Mouse (Mus musculus) adrenal gland, adult 18-20 months (tissue): ENCODE data around the gene Rab26. TPM values are rescaled to one million over a fixed set of nuclear protein-coding genes. Genes with fewer than 3 reads are reported as not detected.

Source experiments
- DNase-seq, 2 experiments: peaks; one replicate each; pipeline ENCODE4 v3.0.0; 2021 to 2022; ENCODE audit warnings: low spot score in 2 of 2
- total RNA-seq, 2 experiments: library from RNA; stranded (reverse); gene quantifications; 1 replicate in 1 of 2; 2 replicates in 1 of 2; pipeline ENCODE4 v1.2.3; 2021

The Rab26 gene
- total RNA-seq, 2 experiments from 2014 or later, result 1.5 to 2.0 TPM

DNA sequence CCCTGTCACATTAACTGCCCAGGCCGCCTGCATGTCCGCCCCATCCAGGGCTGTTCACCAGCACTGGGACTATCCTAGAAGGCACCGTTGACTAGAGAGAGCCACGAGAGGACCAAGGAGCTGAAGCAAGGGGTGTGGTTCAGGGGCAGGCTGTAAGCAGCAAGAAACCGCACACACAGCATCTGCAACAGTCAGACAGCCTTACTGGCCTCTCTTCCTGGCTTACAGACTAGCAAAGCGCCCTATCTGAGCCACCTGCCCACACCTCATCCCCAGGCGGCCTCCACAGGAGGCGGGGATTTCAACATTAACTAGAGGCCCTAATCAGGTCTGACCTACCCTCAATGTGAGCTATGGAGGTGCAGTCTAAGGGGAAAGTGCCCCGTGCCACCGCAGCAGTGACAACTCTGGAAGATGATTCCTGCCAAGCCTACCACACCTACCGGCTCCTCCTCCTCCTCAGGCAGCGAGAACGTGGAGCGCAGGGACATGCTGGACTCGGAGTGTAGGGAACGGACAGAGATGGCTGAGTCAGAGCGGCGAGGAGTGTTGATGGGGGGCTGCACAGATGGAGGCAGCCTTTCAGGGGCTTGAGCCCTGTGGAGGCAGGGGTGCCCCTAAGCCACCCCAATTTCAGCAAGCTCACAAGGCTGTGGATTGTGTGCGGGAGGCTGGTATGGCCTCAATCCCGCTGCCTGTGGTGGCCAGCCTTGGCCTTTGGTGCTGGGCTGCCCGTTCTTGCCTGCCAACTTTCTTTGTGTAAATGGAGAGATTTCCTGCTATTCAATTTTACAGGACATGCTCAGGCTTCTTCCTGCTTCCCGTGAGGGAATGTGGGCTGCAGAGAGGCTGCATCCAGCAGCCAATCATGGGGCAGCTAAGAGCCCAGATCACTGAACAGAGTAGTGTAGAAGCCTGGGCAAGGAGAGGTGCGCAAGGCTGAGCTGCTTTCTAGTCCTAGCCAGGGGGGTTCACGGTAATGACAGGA is 19.4 kb downstream of the Rab26 start:
- DNase-seq, result no peak

DNA sequence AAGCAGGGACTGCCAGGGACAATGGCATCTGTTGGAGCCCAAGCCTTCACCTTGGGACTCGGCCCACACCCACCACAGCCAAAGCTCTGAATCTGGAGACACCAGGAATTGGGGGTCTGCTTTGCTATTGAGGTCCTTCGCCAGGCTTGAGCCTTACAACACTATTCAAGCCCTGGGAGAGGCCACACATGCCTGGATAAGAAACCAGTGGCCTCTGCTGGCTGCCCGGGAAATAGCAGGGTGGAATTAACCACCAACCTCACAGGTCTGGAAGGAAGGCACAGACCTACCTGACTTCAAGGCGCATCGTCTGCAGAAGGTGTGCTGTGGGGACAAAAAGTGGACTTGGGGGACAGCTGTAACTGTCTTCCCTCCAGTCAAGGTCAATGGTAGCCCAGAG is 20.4 kb downstream of the Rab26 start:
- peak in 1 of 2 experiments; percentile 42 for DNase-seq

DNA sequence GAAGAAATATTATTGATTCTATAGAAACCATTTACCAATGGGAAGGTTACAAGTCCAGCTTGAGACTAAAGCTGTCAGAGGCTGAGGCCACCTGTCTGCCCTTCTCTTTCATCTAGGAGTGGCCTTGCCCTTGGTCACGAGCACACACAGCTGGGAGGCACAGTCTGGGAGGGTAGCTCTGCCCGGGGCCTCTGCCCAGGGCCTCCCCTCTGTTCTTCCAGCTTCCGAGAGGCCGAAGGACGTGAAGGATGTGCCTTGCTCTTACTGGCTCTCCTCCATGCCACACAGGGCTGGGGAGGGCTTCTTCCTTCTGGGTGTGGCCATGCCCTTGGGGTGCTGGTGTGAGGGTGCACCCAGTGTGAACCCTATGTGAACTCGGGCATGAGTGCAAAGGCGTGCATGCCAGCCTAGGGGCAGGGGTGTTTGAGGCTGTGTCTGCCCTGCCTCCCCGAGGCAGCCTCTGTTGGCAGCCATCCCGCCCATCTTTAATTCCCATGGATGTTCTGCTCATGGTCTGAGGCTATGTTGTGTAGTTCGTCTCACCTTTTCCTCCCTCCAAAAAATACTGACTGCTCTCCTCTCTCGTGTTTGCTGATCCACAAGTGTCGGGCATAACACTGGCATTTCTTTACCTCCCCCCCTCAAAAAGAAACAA is 26.1 kb downstream of the Rab26 start:
- DNase-seq, result no peak

DNA sequence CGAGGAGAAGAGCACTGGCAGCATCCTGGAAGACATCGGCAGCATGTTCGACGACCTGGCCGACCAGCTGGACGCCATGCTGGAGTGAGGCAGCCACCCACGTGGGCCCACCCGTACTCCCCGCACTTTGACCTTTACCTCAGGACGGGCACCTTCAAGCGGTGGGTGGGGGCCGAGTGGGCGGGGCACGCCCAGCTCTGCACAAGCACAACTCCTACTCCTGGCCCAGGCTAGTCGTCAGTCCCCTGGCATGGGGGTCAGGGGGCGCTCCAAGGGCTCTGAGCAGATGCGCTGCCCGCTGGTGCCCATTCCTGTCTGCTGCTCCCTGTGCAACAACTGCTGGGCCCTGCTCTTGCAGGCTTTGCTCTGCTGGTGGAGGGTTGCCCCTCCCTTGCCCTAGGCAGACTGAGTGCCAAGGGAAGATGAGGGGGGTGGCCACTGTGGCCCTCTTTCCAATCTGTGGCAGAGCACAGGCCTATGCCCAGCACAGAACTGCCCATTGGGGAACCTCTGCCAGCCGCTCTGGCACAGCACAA is 26.8 kb downstream of the Rab26 start:
- no peak for DNase-seq

DNA sequence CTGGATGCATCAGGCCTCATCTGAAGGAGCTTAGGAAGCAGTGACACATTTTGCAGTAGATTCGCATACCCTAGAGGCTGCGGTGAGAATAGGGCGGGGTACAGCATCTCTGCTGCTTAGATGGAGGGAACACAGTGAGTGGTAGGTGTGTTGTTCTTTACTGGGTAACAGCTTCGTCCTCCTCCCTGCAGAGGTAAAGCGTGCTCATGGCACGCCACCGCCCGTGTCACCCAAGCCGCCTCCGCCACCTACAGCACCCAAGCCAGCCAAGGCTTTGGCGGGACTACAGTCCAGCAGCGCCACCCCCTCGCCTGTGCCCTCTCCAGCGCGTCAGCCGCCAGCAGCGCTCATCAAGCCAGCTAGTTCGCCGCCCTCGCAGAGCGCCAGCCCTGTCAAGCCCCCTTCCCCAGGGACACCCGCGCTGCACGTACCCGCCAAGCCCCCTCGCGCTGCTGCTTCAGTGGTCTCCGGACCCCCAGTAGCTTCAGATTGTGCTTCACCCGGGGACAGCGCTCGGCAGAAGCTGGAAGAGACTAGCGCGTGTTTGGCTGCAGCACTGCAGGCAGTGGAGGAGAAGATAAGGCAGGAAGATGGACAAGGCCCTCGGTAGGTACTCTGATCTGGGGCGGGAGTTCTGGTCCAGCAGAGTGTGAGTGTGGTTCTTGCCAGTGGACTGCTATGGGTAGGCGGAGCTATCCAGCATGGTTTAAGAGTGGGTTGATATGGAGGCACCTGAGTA is 27.5 kb downstream of the Rab26 start:
- peak in 1 of 2 experiments; percentile 45 for DNase-seq

DNA sequence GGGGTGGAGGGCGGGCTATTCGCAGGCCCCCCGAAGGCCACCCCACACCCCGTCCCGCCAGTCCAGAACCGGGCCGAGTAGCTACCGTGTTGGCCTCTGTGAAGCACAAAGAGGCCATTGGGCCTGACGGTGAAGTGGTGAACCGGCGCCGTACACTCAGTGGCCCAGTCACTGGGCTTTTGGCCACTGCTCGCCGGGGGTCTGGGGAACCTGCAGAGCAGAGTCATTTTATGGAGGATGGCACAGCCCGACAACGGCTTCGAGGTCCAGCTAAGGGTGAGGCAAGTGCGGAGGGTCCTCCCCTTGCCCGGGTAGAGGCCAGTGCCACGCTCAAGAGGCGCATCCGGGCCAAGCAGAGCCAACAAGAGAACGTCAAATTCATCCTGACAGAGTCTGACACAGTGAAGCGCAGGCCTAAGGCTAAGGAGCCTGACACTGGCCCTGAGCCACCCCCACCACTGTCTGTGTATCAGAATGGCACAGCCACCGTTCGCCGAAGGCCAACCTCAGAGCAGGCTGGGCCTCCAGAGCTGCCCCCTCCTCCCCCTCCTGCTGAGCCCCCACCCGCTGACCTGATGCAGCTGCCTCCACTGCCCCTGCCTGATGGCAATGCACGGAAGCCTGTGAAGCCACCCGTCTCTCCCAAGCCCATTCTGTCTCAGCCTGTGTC is 28.6 kb downstream of the Rab26 start:
- DNase-seq, result no peak

DNA sequence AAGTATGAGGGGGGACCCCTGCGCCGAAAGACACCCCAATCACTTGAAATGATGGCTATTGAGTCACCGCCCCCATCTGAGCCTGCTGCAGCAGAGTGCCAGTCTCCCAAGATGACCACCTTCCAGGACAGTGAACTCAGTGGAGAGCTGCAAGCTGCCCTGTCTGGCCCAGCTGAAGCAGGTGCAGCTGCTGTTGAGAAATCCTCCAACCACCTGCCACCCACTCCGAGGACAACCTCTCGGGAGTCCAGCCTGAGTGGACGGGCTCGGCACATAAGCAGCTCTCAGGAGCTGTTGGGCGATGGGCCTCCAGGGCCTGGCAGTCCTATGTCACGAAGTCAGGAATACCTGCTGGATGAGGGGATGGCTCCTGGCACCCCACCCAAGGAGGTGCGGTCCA is 29.9 kb downstream of the Rab26 start:
- no peak for DNase-seq

DNA sequence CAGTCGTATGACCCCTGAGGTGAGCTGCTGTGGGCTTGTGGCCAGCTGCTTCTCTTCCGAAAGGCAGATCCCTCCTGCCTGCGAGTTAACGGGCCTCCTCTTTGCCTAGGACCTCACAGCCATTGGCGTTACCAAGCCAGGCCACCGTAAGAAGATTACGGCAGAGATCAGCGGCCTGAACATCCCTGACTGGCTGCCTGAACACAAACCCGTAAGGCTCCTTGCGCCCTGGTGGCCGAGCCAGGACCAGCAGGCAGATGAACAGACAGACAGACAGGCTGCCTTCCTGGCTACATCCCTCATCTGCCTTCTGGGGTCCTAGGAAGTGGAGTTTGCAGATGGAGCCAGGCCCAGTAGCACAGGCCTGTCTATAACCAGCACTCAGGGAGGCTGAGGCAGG is 31.8 kb downstream of the Rab26 start:
- DNase-seq, result no peak

DNA sequence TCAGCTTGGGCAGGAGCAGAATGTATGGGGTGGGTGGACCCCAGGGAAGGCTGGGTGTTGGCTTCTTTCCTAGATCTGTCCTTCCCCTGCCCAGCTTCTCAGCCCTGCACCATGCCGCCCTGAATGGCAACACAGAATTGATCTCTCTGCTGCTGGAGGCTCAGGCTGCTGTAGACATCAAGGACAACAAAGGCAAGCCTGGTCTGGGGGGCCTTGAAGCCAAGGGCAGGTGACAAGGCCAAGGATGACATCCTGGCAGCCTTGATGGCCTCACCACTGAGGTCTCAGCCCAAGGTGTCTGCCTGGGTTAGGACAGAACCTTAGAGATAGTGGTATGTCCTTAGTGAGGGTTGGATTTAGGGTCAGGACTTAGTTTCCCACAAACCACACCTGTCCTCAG is 38.0 kb downstream of the Rab26 start:
- DNase-seq, result no peak

DNA sequence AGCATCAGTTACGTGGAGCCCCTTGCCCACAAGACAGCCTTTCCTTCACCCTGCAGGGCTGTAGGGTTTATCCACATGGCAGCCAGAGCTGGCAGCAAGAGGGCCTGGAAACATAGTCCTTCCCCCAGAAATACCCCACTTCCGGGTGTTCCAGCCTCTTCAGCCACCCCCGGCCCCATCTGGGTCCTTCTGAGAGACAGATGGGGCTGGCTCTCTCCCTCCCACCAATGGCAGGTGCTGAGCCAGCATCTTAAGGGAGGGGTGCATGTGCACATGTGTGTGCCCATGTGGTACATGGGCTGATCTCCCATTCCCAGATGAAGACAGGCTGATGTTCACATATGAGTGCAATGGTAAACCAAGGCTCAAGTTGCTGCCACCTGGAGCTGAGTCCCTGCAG is 38.6 kb downstream of the Rab26 start:
- no peak for DNase-seq

DNA sequence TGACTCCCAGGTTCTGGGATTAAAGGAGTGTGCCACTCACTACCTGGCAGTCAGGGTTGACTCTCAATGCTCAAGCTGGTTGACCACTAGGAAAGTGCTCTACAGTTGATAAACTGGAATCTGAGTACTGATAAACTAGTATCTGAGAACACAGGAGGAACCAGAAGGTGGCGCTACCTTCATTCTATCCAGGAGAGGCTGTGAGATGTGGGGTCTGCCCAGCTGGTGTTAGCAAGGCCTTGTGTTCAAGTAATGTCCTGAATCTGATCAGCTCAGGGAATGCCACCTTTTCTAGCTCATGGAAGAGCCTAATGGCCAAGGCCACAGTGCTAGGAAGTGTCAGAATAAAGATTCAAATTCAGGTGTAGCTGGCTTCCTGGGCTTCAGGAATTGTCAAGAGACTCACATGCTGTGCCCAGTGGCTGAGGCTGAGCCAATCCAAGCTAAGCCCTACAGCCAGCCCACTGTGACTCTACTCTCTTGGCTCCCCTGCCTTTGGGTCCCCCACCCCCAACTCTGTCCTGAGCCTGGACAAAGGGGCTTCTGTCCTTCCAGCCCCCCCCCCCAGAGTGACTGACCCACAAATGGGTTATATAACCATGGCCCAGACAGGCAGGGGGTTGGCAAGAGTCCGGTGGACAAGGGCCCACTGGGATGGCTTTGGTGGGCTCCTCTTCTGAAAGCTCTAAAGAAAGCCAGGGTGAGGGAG is 39.2 kb downstream of the Rab26 start:
- no peak for DNase-seq

DNA sequence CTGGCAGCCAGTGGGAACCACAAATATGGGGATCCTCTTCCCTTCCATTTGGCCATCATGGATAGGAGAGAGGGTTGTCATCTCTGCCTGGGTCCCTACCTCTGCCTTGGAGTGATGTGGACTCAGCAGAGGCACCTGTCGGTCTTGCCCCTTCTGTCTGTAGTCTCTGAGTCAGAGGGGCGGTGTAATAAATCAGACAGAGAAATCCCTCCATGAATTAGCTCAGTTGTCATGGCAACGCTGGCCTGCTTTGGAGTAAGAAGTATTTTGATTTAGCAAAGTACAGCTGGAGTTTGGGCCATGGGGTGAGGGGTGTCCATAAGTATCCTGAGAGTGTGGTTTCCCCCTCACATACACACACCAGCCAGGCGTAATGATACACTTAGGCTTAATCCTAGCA is 43.6 kb downstream of the Rab26 start:
- DNase-seq, result no peak

DNA sequence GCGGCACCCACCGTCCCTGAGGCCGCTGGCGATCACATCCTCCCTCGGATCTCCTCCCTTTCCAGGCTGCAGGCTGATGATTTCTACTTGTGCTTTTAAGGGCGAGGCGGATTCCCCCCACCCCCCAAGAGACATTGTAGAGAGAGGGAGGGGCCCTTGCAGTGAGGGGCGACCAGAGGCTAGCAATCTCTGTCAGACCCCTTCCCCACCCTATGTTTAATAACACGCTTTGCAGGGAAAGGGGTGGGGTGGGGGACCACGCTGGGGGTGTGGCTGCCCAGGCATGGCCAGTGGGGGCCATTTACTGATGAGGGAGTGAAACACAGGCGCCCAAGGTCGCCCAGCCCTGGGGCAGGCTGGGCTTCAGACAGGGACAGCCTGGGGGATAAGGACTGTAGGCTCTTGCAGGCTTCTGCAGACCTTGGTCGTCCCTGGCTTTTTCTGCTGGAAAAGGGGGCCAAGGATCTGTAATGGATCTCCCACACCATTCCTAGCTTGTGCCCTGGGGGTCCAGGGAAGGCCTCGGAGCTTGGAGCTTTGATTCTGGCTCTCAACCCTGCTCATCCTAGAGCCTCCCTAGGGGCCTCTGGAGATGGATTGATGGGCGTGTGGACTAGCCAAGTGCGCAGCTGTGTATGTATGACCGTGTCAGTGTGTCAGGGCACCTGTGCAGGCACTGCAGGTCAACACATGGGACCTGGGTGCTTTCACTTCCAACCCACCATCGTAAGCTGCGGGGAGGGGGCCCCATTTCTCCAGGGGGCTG is 44.6 kb downstream of the Rab26 start:
- no peak for DNase-seq

DNA sequence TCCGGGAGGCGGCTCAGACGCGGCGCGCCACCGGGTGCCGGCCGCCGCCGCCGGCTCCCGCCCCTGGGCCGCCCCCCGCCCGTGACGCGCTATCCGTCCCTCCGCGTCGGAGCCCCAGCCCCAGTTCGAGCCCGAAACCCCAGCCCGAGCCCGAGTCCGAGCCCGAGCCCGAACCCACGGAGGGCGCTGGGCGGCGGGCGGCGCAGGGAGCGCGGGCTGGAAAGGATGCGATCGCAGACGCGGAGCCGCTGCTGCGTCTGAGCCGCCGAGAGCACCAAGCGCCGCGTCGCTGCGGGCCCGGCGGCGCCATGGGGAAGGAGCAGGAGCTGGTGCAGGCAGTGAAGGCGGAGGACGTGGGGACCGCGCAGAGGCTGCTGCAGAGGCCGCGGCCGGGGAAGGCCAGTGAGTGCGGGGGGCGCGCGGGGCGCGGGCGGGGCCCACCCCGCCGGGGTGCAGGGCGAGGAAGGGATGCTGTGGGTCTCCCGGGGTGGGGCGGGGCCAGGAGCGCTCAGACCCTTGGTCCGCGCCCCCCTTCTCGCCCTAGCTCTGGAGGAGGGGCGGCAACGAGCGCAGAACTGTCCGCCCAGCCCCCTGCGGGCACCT is 45.2 kb downstream of the Rab26 start:
- peak in 1 of 2 experiments; percentile 50 for DNase-seq

DNA sequence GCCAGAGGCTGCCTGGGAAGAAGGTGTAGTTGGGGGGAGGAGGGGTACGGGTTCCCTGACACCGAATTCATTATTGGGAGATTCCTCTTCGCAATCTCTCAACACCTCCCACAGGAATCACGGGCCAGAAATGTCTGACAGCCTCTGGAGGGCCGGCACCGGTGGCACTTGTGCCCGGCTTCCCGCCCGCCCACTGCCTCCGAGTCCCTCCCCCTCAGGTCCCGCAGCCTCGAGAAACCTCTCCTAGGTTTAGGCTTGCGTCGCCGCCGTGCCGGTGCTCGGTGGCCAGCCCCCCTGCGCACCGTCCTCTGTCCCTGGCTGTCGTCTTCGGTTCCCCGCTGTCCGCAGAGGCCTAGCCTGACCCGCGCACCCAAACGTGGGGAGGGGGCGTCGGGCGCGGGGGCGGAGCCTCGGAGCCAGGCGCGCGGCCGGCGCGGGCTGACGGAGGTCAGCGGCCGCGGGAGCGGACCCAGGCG is 45.8 kb downstream of the Rab26 start, which contains the start of gene Caskin1:
Gene Caskin1, plus strand, starts transcription at position 416 of the 476 bp plus-strand sequence.
- peak; percentile 54 for DNase-seq

DNA sequence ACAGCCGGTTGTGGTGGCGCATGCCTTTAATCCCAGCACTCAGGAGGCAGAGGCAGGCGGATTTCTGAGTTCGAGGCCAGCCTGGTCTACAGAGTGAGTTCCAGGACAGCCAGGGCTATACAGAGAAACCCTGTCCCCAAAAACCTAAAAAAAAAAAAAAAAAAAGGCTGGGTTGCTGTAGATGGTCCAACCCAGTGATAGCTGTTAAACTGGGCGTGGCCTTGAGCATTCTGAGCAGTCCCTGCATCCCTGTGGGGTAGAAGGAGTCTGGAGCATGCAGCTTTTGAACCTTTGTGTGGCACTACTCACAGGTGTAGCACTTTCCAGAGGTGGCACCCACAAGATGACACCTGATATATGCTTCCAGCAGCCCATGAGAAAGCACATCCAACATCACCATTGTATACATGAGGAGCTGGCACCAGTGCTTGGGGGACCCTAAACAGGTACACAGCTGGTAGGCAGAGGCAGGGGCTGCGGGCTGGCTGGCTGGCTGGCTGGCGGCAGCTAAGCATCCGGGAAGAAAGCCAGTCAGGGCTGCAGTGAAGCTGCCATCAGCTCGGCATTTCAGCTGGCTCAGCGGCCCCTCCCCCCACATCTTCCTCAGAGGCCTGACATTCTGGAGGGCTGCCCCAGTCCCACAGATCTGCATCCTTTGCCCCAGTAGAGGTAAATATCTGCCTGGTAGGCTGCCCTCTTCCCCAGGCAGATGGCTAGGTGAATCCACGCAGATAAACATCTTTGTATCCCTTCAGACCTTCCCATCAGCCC is 48.7 kb downstream of the Rab26 start:
- no peak for DNase-seq

DNA sequence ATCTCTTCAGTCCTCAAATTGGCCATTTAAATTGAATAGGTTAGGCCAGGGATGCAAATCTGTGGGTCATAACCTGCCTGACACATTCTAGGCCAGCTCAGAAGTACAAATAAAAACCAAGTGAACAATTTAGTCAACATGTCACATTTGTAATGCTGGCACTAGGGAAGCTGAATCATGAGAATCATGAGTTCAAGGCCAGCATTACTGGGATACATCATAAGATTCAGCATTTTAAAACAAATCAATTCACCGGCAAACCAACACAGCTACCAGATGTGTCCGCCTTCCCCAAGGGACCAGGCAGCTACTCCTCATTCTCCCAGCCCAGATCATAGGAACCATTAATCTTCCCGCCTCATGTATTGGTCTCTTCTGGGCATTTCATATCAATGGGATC is 50.5 kb downstream of the Rab26 start:
- DNase-seq, result no peak
